Mouse (Mus musculus): ENCODE data around the gene Sun1.

DNA sequence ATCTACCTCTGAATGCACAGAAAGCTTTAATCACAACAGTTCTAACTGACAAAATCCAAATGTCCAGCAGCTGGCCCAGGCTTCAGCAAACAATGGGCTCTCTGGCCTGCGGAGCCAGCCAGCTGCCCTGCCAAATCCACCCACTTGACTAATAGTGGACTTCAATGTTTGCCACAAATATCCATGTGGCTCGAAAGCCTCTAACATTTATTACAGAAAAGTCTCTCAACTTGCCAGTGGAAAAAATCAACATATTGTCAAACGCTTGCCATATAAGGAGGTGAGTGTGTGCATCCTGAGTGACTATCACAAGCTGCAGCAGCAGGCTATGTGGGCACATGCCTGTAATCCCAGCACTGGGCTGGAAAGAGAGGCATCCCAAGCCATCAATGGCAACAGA lies 1.7 kb upstream of the Sun1 start:
- TF ChIP-seq POLR2A (IDR thresholded peaks at IDR 0.05; ENCODE audit: insufficient read depth, low read length) (no peak), CTCF (IDR thresholded peaks at IDR 0.05; ENCODE audit: low read depth, low read length) (no peak)

Measured in ES-Bruce4 (cell line).